Mouse (Mus musculus): ENCODE measurements around the gene Itpr3. TPM values are rescaled to one million over a fixed set of nuclear protein-coding genes. Genes with fewer than 3 reads are reported as not detected.

The Itpr3 gene
- polyA plus RNA-seq, 1 experiment from 2014 or later: 0.73 TPM

DNA sequence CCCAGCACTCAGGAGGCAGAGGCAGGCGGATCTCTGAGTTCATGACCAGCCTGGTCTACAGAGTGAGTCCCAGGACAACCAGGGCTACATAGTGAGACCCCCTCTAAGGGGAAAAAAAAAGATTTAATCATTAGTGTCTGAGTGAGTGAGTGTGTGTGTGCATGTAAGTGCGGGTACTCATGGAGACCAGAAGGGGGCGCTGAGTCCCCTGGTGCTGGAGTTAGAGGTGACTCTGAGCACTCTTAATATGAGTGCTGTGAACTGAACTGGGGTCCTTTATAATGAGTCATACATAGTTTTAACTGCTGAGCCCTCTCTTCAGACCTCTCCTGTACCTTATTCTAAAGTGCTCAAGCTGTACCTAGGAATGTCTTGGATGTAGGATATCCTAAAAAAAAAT, 4.6 kb downstream of the Itpr3 start:
- H3K4me2 ChIP-seq (ENCODE audit: low read length): no peak overlapping the region
- ATAC-seq: no peak
- 88% methylated on average over 3 of the region's 3 CpGs for WGBS
- H3K4me1 ChIP-seq (ENCODE audit: control insufficient read depth, insufficient read depth, low read length): peaks cover 6% of the 10 kb centered on the region; the same call in 1 of the 2 replicates
- no peak overlapping the region for H3K9ac ChIP-seq (ENCODE audit: low read depth, low read length)
- H3K9me3 ChIP-seq (replicated peaks; ENCODE audit: control insufficient read depth, low read length, poor library complexity, severe bottlenecking): no peaks in the 10 kb centered on the region
- H3K27me3 ChIP-seq (ENCODE audit: control insufficient read depth, insufficient read depth, low read depth, low read length): peaks cover 26% of the 10 kb centered on the region
- H3K4me3 ChIP-seq (ENCODE audit: low read depth, low read length): no peak overlapping the region
- H3K27ac ChIP-seq (ENCODE audit: low read length): no peak overlapping the region
- no peaks in the 10 kb centered on the region for H3K36me3 ChIP-seq (ENCODE audit: control insufficient read depth, insufficient read depth, low read length)

DNA sequence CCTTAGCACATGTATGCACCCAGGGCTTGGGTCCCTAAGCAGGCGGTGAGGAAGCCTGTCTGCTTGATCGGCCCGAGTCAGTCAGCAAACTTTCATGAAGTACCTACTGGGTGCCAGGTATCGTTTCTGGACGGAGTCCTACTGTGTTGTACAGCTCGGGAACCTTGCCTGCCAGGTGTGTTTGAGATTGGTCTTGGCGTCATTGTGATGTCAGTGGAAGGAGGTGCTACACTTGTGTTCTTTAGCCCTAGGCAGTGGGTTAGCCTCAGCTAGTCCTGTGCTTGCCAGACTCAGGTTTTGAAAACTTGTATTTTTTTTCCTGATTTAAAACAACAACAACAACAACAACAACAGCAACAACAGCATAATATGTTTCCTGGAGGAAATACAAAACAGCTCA, 5.6 kb downstream of the Itpr3 start:
- 92% methylated on average over 7 of the region's 7 CpGs for WGBS
- H3K4me2 ChIP-seq (ENCODE audit: low read length): no peak overlapping the region
- H3K9me3 ChIP-seq (replicated peaks; ENCODE audit: control insufficient read depth, low read length, poor library complexity, severe bottlenecking): no peaks in the 10 kb centered on the region
- no peak for ATAC-seq
- no peak overlapping the region for H3K4me3 ChIP-seq (ENCODE audit: low read depth, low read length)
- H3K27me3 ChIP-seq (ENCODE audit: control insufficient read depth, insufficient read depth, low read depth, low read length): peaks cover 17% of the 10 kb centered on the region
- H3K9ac ChIP-seq (ENCODE audit: low read depth, low read length): no peak overlapping the region
- 0 out of 2 replicates have a peak, but pooled peaks cover 2% of the 10 kb centered on the region for H3K4me1 ChIP-seq (ENCODE audit: control insufficient read depth, insufficient read depth, low read length)
- H3K36me3 ChIP-seq (ENCODE audit: control insufficient read depth, insufficient read depth, low read length): no peaks in the 10 kb centered on the region
- no peak overlapping the region for H3K27ac ChIP-seq (ENCODE audit: low read length)

GRCm38 (mm10) chr17:27063717-27064116, 6.6 kb downstream of the Itpr3 start:
- Histone ChIP-seq H3K4me1 (ENCODE audit: control insufficient read depth, insufficient read depth, low read length) (no peaks in the 10 kb centered on the region), H3K4me3 (ENCODE audit: low read depth, low read length) (no peak overlapping the region), H3K9ac (ENCODE audit: low read depth, low read length) (no peak overlapping the region), H3K27me3 (ENCODE audit: control insufficient read depth, insufficient read depth, low read depth, low read length) (peaks cover 8% of the 10 kb centered on the region), H3K27ac (ENCODE audit: low read length) (no peak overlapping the region), H3K4me2 (ENCODE audit: low read length) (no peak overlapping the region), H3K9me3 (replicated peaks; ENCODE audit: control insufficient read depth, low read length, poor library complexity, severe bottlenecking) (no peaks in the 10 kb centered on the region), H3K36me3 (ENCODE audit: control insufficient read depth, insufficient read depth, low read length) (no peaks in the 10 kb centered on the region)
- WGBS: 79% methylated on average over 6 of the region's 6 CpGs
- no peak for ATAC-seq

- H3K27ac ChIP-seq (ENCODE audit: low read length): no peak overlapping the region
- peaks cover 3% of the 10 kb centered on the region; the same call in 1 of the 2 replicates for H3K27me3 ChIP-seq (ENCODE audit: control insufficient read depth, insufficient read depth, low read depth, low read length)
- H3K4me2 ChIP-seq (ENCODE audit: low read length): no peak overlapping the region
- H3K9me3 ChIP-seq (replicated peaks; ENCODE audit: control insufficient read depth, low read length, poor library complexity, severe bottlenecking): no peaks in the 10 kb centered on the region
- ATAC-seq: no peak
- H3K4me3 ChIP-seq (ENCODE audit: low read depth, low read length): no peak overlapping the region
- H3K4me1 ChIP-seq (ENCODE audit: control insufficient read depth, insufficient read depth, low read length): no peaks in the 10 kb centered on the region; the same call in 1 of the 2 replicates
- no peaks in the 10 kb centered on the region for H3K36me3 ChIP-seq (ENCODE audit: control insufficient read depth, insufficient read depth, low read length)
- WGBS: 69% methylated on average over 2 of the region's 2 CpGs
- no peak overlapping the region for H3K9ac ChIP-seq (ENCODE audit: low read depth, low read length)
Observed at GRCm38 (mm10) chr17:27064195-27064594, 7.1 kb downstream of the Itpr3 start.

- Histone ChIP-seq H3K36me3 (ENCODE audit: control insufficient read depth, insufficient read depth, low read length) (no peaks in the 10 kb centered on the region), H3K4me3 (ENCODE audit: low read depth, low read length) (no peak overlapping the region), H3K9ac (ENCODE audit: low read depth, low read length) (no peak overlapping the region), H3K27me3 (ENCODE audit: control insufficient read depth, insufficient read depth, low read depth, low read length) (no peaks in the 10 kb centered on the region), H3K9me3 (replicated peaks; ENCODE audit: control insufficient read depth, low read length, poor library complexity, severe bottlenecking) (no peaks in the 10 kb centered on the region), H3K27ac (ENCODE audit: low read length) (no peak overlapping the region), H3K4me2 (ENCODE audit: low read length) (no peak overlapping the region), H3K4me1 (ENCODE audit: control insufficient read depth, insufficient read depth, low read length) (peaks cover 8% of the 10 kb centered on the region)
- no peak for ATAC-seq
- WGBS: 80% methylated on average over 7 of the region's 7 CpGs
Observed at GRCm38 (mm10) chr17:27066065-27066464, 9.0 kb downstream of the Itpr3 start.

DNA sequence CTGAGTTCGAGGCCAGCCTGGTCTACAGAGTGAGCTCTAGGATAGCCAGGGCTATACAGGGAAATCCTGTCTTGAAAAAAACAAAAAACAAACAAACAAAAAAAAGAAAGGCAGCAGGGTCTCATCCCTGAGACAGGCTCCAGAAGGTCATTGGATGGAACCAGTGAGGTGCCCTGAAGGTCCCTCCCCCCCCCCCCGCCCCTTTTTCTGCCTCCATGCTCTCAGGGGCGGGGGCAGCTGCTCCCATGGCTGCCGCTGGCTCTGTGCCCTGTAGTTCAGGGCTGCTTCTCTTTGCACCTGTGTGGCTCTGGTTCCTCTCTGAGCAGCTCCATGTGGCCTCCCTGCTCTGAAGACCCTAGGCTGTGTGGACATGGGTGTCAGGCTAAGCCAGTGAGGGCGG, 12.0 kb downstream of the Itpr3 start:
- H3K27ac ChIP-seq (ENCODE audit: low read length): no peak overlapping the region

DNA sequence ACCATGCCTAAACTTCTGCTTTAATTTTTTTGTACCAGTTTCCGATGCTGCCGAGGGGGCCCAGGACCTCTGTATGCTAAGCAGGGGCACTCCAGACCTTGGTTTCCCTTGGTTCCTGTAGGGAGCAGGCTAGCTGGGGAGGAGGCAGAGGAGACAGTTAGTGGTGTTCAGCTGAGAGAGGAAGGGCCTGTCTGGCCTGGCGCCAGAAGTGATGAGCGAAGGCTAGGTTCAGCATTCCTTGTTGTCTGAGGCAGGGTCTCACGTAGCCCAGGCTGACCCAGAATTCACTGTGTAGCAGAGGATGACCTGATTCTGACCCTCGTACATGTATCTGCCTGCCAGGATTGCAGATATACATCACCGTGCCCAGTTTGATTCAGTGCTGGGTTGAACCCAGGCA, 13.8 kb downstream of the Itpr3 start:
- 95% methylated on average over 7 of the region's 7 CpGs for WGBS
- H3K36me3 ChIP-seq (ENCODE audit: control insufficient read depth, insufficient read depth, low read length): no peaks in the 10 kb centered on the region
- no peaks in the 10 kb centered on the region for H3K27me3 ChIP-seq (ENCODE audit: control insufficient read depth, insufficient read depth, low read depth, low read length)
- no peaks in the 10 kb centered on the region for H3K9me3 ChIP-seq (replicated peaks; ENCODE audit: control insufficient read depth, low read length, poor library complexity, severe bottlenecking)
- peaks cover 8% of the 10 kb centered on the region for H3K4me1 ChIP-seq (ENCODE audit: control insufficient read depth, insufficient read depth, low read length)
- H3K4me2 ChIP-seq (ENCODE audit: low read length): no peak overlapping the region
- H3K4me3 ChIP-seq (ENCODE audit: low read depth, low read length): no peak overlapping the region
- no peak overlapping the region for H3K9ac ChIP-seq (ENCODE audit: low read depth, low read length)
- H3K27ac ChIP-seq (ENCODE audit: low read length): no peak overlapping the region
- ATAC-seq: no peak

More for the DNA sequence above, 12.0 kb downstream of the Itpr3 start:
- no peaks in the 10 kb centered on the region for H3K36me3 ChIP-seq (ENCODE audit: control insufficient read depth, insufficient read depth, low read length)
- H3K4me3 ChIP-seq (ENCODE audit: low read depth, low read length): no peak overlapping the region
- no peaks in the 10 kb centered on the region for H3K27me3 ChIP-seq (ENCODE audit: control insufficient read depth, insufficient read depth, low read depth, low read length)
- peaks cover 8% of the 10 kb centered on the region for H3K4me1 ChIP-seq (ENCODE audit: control insufficient read depth, insufficient read depth, low read length)
- H3K9me3 ChIP-seq (replicated peaks; ENCODE audit: control insufficient read depth, low read length, poor library complexity, severe bottlenecking): no peaks in the 10 kb centered on the region
- no peak for ATAC-seq
- no peak overlapping the region for H3K9ac ChIP-seq (ENCODE audit: low read depth, low read length)
- H3K4me2 ChIP-seq (ENCODE audit: low read length): no peak overlapping the region
- WGBS: 96% methylated on average over 4 of the region's 5 CpGs

- H3K27me3 ChIP-seq (ENCODE audit: control insufficient read depth, insufficient read depth, low read depth, low read length): no peaks in the 10 kb centered on the region
- no peak overlapping the region for H3K4me3 ChIP-seq (ENCODE audit: low read depth, low read length)
- H3K4me1 ChIP-seq (ENCODE audit: control insufficient read depth, insufficient read depth, low read length): peaks cover 8% of the 10 kb centered on the region
- H3K9ac ChIP-seq (ENCODE audit: low read depth, low read length): no peak overlapping the region
- 46% methylated on average over 6 of the region's 6 CpGs for WGBS
- ATAC-seq: no peak
- no peak overlapping the region for H3K4me2 ChIP-seq (ENCODE audit: low read length)
- H3K36me3 ChIP-seq (ENCODE audit: control insufficient read depth, insufficient read depth, low read length): no peaks in the 10 kb centered on the region
- H3K9me3 ChIP-seq (replicated peaks; ENCODE audit: control insufficient read depth, low read length, poor library complexity, severe bottlenecking): no peaks in the 10 kb centered on the region
- no peak overlapping the region for H3K27ac ChIP-seq (ENCODE audit: low read length)
Observed at GRCm38 (mm10) chr17:27071630-27072029, 14.5 kb downstream of the Itpr3 start.

- H3K36me3 ChIP-seq (ENCODE audit: control insufficient read depth, insufficient read depth, low read length): no peaks in the 10 kb centered on the region
- no peak for ATAC-seq
- peaks cover 8% of the 10 kb centered on the region for H3K4me1 ChIP-seq (ENCODE audit: control insufficient read depth, insufficient read depth, low read length)
- H3K4me3 ChIP-seq (ENCODE audit: low read depth, low read length): no peak overlapping the region
- H3K9me3 ChIP-seq (replicated peaks; ENCODE audit: control insufficient read depth, low read length, poor library complexity, severe bottlenecking): no peaks in the 10 kb centered on the region
- H3K27ac ChIP-seq (ENCODE audit: low read length): no peak overlapping the region
- no peaks in the 10 kb centered on the region for H3K27me3 ChIP-seq (ENCODE audit: control insufficient read depth, insufficient read depth, low read depth, low read length)
- 95% methylated on average over 8 of the region's 8 CpGs for WGBS
- no peak overlapping the region for H3K9ac ChIP-seq (ENCODE audit: low read depth, low read length)
- H3K4me2 ChIP-seq (ENCODE audit: low read length): no peak overlapping the region
Observed at GRCm38 (mm10) chr17:27072363-27072762, 15.3 kb downstream of the Itpr3 start.

All from midbrain, embryonic 16.5 days (tissue).